ENCODE assay signal across 8 mouse cellular contexts in the genomic region with DNA sequence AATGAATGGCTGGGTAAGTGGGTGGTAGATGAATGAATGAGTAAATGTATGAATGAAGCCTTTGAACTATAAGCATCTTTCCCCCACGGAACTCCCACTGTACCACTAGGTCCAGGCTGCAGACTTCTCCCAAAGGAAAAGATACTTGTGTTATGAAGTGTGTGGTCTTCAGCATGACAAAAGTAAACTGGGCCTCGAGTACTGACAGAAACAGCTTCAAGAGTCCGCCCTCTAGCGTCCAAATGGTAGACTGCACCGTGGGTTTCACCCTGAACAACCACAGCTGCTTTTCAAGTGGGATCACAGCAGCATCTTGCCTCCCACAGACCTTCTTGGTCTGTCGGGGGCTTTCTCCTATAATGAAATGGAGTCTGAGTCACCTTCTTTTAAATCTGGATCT. TPM values are rescaled to one million over a fixed set of nuclear protein-coding genes. Genes with fewer than 3 reads are reported as not detected.
DNase-seq lines count a peak whose midpoint lies in the region; ATAC-seq and TF ChIP-seq lines count a peak whose summit lies in the region.
"Had no signal": no experiment of that assay in that cellular context is flagged by ENCODE, and none has a peak within 500 bp of the region (broad histone marks: within the 10 kb centered on the region; RNA-seq: fewer than 3 reads in every experiment).

No protein-coding gene starts in this region.

- H3K36me3 ChIP-seq in ES-E14 (ENCODE audit: control insufficient read depth, insufficient read depth, low read length, poor library complexity, severe bottlenecking): no peaks in the 10 kb centered on the region
- no peaks in the 10 kb centered on the region for H3K36me3 ChIP-seq in hindbrain, embryonic 11.5 days (ENCODE audit: control insufficient read depth, insufficient read depth, low read length)
- no peaks in the 10 kb centered on the region for H3K36me3 ChIP-seq in midbrain, embryonic 12.5 days
- H3K36me3 ChIP-seq: liver, embryonic 15.5 days had no signal

- no peaks in the 10 kb centered on the region for H3K27me3 ChIP-seq in hindbrain, embryonic 11.5 days (ENCODE audit: control insufficient read depth, insufficient read depth, low read length)
- no peaks in the 10 kb centered on the region for H3K27me3 ChIP-seq in midbrain, embryonic 12.5 days
- H3K27me3 ChIP-seq: liver, embryonic 15.5 days had no signal

- in situ Hi-C loops in ES-E14 (cut with MboI; ENCODE audit: low sequenced_read_pairs in 2 of 2, unreplicated experiment in 2 of 2): no loop called here

- no peaks in the 10 kb centered on the region for H3K4me1 ChIP-seq in ES-E14 (ENCODE audit: control insufficient read depth in 2 of 2, insufficient read depth in 2 of 2, low read length in 2 of 2, poor library complexity in 1 of 2)
- no peaks in the 10 kb centered on the region for H3K4me1 ChIP-seq in hindbrain, embryonic 11.5 days (replicated peaks; ENCODE audit: control insufficient read depth, insufficient read depth, low read length)
- no peaks in the 10 kb centered on the region for H3K4me1 ChIP-seq in midbrain, embryonic 12.5 days
- H3K4me1 ChIP-seq: liver, embryonic 15.5 days had no signal

- no peaks in the 10 kb centered on the region for H3K9me3 ChIP-seq in ES-E14 (ENCODE audit: control insufficient read depth, insufficient read depth, low read depth, low read length)
- no peaks in the 10 kb centered on the region for H3K9me3 ChIP-seq in hindbrain, embryonic 11.5 days (ENCODE audit: control insufficient read depth, low read length)
- no peaks in the 10 kb centered on the region for H3K9me3 ChIP-seq in midbrain, embryonic 12.5 days
- H3K9me3 ChIP-seq: liver, embryonic 15.5 days had no signal

- H3K4me2 ChIP-seq in hindbrain, embryonic 11.5 days (replicated peaks; ENCODE audit: low read depth, low read length): no peak overlapping the region
- H3K4me2 ChIP-seq in midbrain, embryonic 12.5 days (replicated peaks): no peak overlapping the region
- H3K4me2 ChIP-seq: liver, embryonic 15.5 days had no signal

- ATAC-seq in hindbrain, embryonic 11.5 days (ENCODE audit: low FRiP score): peak; percentile 48; the same call in 1 of the 2 replicates
- ATAC-seq in midbrain, embryonic 12.5 days (ENCODE audit: low FRiP score, low read depth): peak; percentile 55; the same call in 1 of the 2 replicates

- WGBS in hindbrain, embryonic 11.5 days: 7% methylated on average over 6 of the region's 6 CpGs
- 10% methylated on average over 6 of the region's 6 CpGs for WGBS in midbrain, embryonic 12.5 days

- DNase-seq in ES-E14 (ENCODE audit: low read depth, low spot score): peak; percentile 61
- peak; percentile 20 for DNase-seq in adrenal gland, adult 8-10 months
- DNase-seq in embryo, embryonic 9.5 days (ENCODE audit: extremely low spot score): peak; percentile 55
- peak; percentile 85 for DNase-seq in hindbrain, embryonic 11.5 days (ENCODE audit: low spot score)
- DNase-seq in left cerebral cortex, adult 18-20 months (ENCODE audit: low spot score in 2 of 2): peak; percentile 78 to 81
- peak; percentile 21 for DNase-seq in spleen, adult 12 weeks (ENCODE audit: low spot score)

- no peak overlapping the region for H3K27ac ChIP-seq in ES-E14 (ENCODE audit: insufficient read depth, low read depth, low read length, poor library complexity, severe bottlenecking)
- H3K27ac ChIP-seq in hindbrain, embryonic 11.5 days (ENCODE audit: low read depth, low read length): no peak overlapping the region
- H3K27ac ChIP-seq in midbrain, embryonic 12.5 days (replicated peaks): no peak overlapping the region
- H3K27ac ChIP-seq: liver, embryonic 15.5 days had no signal

- no peak overlapping the region for H3K9ac ChIP-seq in ES-E14 (ENCODE audit: insufficient read depth, low read depth, low read length, poor library complexity, severe bottlenecking)
- H3K9ac ChIP-seq in hindbrain, embryonic 11.5 days (ENCODE audit: low read depth, low read length): no peak overlapping the region
- no peak overlapping the region for H3K9ac ChIP-seq in midbrain, embryonic 12.5 days (replicated peaks)
- H3K9ac ChIP-seq: liver, embryonic 15.5 days had no signal

- no peak overlapping the region for H3K4me3 ChIP-seq in ES-E14 (ENCODE audit: insufficient read depth in 1 of 2, low read depth in 1 of 2, low read length in 2 of 2, poor library complexity in 1 of 2, severe bottlenecking in 1 of 2)
- no peak overlapping the region for H3K4me3 ChIP-seq in hindbrain, embryonic 11.5 days (ENCODE audit: low read depth, low read length)
- H3K4me3 ChIP-seq in midbrain, embryonic 12.5 days: no peak overlapping the region
- H3K4me3 ChIP-seq: liver, embryonic 15.5 days had no signal

TF ChIP-seq in ES-E14, 5 proteins besides CTCF, POLR2A, EP300 and RAD21:
- no peak for TF ChIP-seq MAFK (IDR thresholded peaks at IDR 0.05; ENCODE audit: insufficient read depth, low read depth, low read length)
- TF ChIP-seq ZC3H11A (IDR thresholded peaks at IDR 0.05; ENCODE audit: borderline replicate concordance, low read depth, low read length): no peak
- TF ChIP-seq ZNF384 (IDR thresholded peaks at IDR 0.05; ENCODE audit: low read depth, low read length): no peak
- TF ChIP-seq HCFC1 (IDR thresholded peaks at IDR 0.05; ENCODE audit: borderline replicate concordance, insufficient read depth, low read length): no peak
- no peak for TF ChIP-seq CHD2 (IDR thresholded peaks at IDR 0.05; ENCODE audit: low read depth, low read length)

RNA-seq across cellular contexts. Expression of a gene that starts 54.7 kb away (rescaled TPM):
- not detected in 2 replicates for total RNA-seq in ES-E14 (2012; rRNA removed)
- total RNA-seq in adrenal gland, adult 8-10 months (2022): under 1 TPM in 1 of 4 experiments, not detected in 3; 0.10 TPM
- polyA plus RNA-seq in hindbrain, embryonic 11.5 days (2014; fragmentation: Nextera tagmentation; extraction: Ambion mirVana): not detected in 2 replicates
- total RNA-seq in left cerebral cortex, adult 18-20 months (2021): 10 to 100 TPM in 1 of 2 experiments, 1 to 10 TPM in 1; 9.1 to 12.3 TPM
- not detected in 2 replicates for polyA plus RNA-seq in midbrain, embryonic 12.5 days (2016; fragmentation: Nextera tagmentation; extraction: Ambion mirVana)
- polyA plus RNA-seq: liver, embryonic 15.5 days had no signal

Comparison
In these comparisons a context has a peak if more than half of its experiments do, and no peak if none do; other contexts are left out.
1. DNase-seq: peak in every context shown above with its lines; median percentile 85 in hindbrain, embryonic 11.5 days; 80 in left cerebral cortex, adult 18-20 months; 61 in ES-E14; 55 in embryo, embryonic 9.5 days; 21 in spleen, adult 12 weeks; 20 in adrenal gland, adult 8-10 months.
2. RNA of a gene that starts 54.7 kb away (total RNA-seq): 9.1 to 12.3 TPM in left cerebral cortex, adult 18-20 months; not detected in ES-E14 and 0.10 TPM in adrenal gland, adult 8-10 months; every median in the first group is over 4 times any median in the second.